Mouse (Mus musculus) heart, embryonic 16.5 days (tissue): ENCODE results near the gene Ing2. TPM values are rescaled to one million over a fixed set of nuclear protein-coding genes. Genes with fewer than 3 reads are reported as not detected.

Source experiments
- ATAC-seq: fragments of 200-750 bp; cut with Nextera tagmentation; replicated peaks from 2 replicates; pipeline ENCODE4 v1.8.0; 2017; ENCODE audit warnings: moderate number of reproducible peaks; ENCODE audit not compliant: insufficient read depth, low FRiP score; ENCODE audit errors: extremely low read depth
- H3K27ac ChIP-seq: fragments of 300-500 bp; sonication (generic); 2 replicates; pipeline ENCODE4 v1.5.1; 2014; ENCODE audit warnings: mild to moderate bottlenecking, low read length, control low read depth, moderate library complexity
- H3K27me3 ChIP-seq: fragments of 300-500 bp; sonication (generic); 2 replicates; pipeline ENCODE4 v1.6.1; 2014; ENCODE audit warnings: low read length, mixed read lengths; ENCODE audit not compliant: control insufficient read depth, insufficient read depth
- H3K36me3 ChIP-seq: fragments of 300-500 bp; sonication (generic); 2 replicates; pipeline ENCODE4 v1.6.1; 2014; ENCODE audit not compliant: control insufficient read depth, insufficient read depth
- H3K4me1 ChIP-seq: fragments of 300-500 bp; sonication (generic); 2 replicates; pipeline ENCODE4 v1.6.1; 2014; ENCODE audit warnings: low read length, mixed read lengths; ENCODE audit not compliant: control insufficient read depth, insufficient read depth
- H3K4me2 ChIP-seq: fragments of 300-500 bp; sonication (generic); 2 replicates; pipeline ENCODE4 v1.6.1; 2014; ENCODE audit warnings: low read depth, mild to moderate bottlenecking, control low read depth, low read length
- H3K4me3 ChIP-seq: fragments of 300-500 bp; sonication (generic); 2 replicates; pipeline ENCODE4 v1.5.1; 2014; ENCODE audit warnings: mild to moderate bottlenecking, control low read depth, low read length
- H3K9ac ChIP-seq: fragments of 300-500 bp; sonication (generic); 2 replicates; pipeline ENCODE4 v1.6.1; 2014; ENCODE audit warnings: low read length, control low read depth
- H3K9me3 ChIP-seq: fragments of 300-500 bp; sonication (generic); replicated peaks from 2 replicates; pipeline ENCODE4 v1.6.1; 2016; ENCODE audit warnings: low read length; ENCODE audit not compliant: control insufficient read depth
- WGBS: fragments of 180-500 bp; shearing (Covaris S2); extraction: QIAGEN DNeasy Blood & Tissue Kit; methylation state at CpG from one replicate; pipeline ENCODE4 v1.1.7; 2014; 5-methylcytosine and 5-hydroxymethylcytosine counted together
- polyA plus RNA-seq: library from polyadenylated mRNA; unstranded; fragments of >200 nt; fragmentation: Nextera tagmentation; extraction: Ambion mirVana; gene quantifications from 2 replicates; pipeline ENCODE4 v1.2.1, GENCODE M21; 2015

The Ing2 gene
- polyA plus RNA-seq, 1 experiment from 2014 or later, result 8.3 TPM

DNA sequence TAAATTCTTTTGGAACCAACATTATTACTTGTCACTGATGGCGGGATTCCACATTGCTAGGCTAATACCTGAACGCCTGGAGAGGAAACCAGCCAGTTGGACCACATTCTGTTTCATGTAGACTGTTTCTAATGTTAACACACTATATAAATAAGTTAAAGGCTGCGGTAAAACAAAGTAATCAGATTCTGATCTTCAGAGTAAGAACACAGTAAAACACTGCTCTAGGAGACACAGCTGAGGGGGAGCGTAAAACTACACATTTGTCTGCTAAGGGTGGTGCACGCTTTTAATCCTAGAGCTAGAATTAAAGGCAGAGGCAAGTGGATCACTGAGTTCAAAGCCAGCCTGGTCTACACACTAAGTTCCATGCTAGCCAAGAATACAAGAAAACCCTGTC lies 12.6 kb downstream of the Ing2 start:
- no peak for ATAC-seq
- no peaks in the 10 kb centered on the region for H3K4me1 ChIP-seq
- H3K9ac ChIP-seq, result no peak overlapping the region
- no peak overlapping the region for H3K4me2 ChIP-seq
- no peaks in the 10 kb centered on the region for H3K9me3 ChIP-seq
- no peak overlapping the region for H3K27ac ChIP-seq
- H3K27me3 ChIP-seq, result no peaks in the 10 kb centered on the region
- 92% methylated on average over 5 of the region's 5 CpGs for WGBS
- peaks cover 4% of the 10 kb centered on the region; the same call in 1 of the 2 replicates for H3K36me3 ChIP-seq
- no peak overlapping the region for H3K4me3 ChIP-seq

DNA sequence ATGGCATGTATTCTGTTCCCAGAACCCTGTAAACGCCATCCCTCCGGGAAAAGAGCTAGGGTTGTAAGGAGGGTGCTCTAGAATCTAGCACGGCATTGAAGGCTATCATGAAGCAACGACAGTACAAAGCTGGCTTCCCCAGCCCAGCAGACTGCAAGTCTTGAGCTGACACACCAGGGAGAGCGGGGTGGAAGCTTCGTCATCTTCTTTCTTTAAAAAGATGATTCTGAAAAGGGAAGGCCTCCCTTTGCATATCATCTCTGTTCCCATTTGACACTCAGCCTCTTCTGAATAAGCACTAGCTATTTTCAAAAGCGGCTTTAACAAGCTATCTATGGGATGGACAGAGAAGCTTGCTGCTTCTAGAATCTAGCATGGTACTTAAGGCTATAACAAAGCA lies 15.0 kb downstream of the Ing2 start:
- no peaks in the 10 kb centered on the region for H3K36me3 ChIP-seq
- no peak for ATAC-seq
- H3K27ac ChIP-seq, result no peak overlapping the region
- H3K9ac ChIP-seq, result no peak overlapping the region
- no peak overlapping the region for H3K4me2 ChIP-seq
- H3K4me3 ChIP-seq, result no peak overlapping the region
- WGBS, result 84% methylated on average over 7 of the region's 7 CpGs
- H3K4me1 ChIP-seq, result no peaks in the 10 kb centered on the region
- H3K27me3 ChIP-seq, result no peaks in the 10 kb centered on the region
- no peaks in the 10 kb centered on the region for H3K9me3 ChIP-seq

DNA sequence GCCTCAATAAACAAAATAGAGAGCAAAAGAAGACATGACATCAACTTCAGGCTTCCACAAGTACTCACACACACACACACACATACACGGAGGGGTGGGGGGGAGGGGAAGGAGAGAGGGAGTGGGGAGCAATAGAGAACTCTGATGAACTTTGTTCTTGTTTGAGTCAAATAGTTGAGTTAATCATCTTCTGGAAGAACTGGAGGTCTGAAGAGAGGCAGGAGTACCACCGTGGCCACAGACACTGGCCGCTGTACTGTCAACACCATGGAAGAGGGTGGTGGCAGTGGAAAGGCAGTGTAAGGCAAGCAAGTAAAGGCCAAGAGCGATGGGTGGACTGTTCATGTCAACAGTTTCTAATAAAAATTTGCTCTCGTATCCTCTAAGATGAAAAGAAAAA lies 15.9 kb downstream of the Ing2 start:
- Histone ChIP-seq H3K9me3 (no peaks in the 10 kb centered on the region), H3K4me1 (no peaks in the 10 kb centered on the region), H3K27me3 (no peaks in the 10 kb centered on the region), H3K4me2 (no peak overlapping the region), H3K27ac (no peak overlapping the region), H3K4me3 (no peak overlapping the region), H3K9ac (no peak overlapping the region), H3K36me3 (no peaks in the 10 kb centered on the region)
- WGBS, result 79% methylated on average over 5 of the region's 5 CpGs
- ATAC-seq, result no peak

DNA sequence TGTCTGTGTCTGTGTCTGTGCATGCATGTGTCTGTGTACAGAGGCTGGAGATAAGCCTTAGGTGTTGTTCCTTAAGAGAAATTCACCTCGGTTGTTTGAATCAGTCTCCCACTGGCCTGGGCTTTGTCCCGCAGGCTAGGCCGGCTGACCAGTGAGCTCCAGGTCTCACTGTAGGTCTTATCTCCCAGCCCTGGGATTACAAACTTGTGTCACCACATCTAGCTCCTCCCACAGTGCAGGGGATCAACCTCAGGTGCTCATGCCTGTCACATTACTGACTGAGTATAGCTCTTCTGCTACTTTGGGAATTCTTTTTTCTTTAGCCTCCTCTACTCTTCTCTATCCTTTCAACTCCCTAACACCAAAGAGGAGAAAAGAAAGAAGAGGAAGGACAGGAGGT lies 20.9 kb downstream of the Ing2 start:
- no peak overlapping the region for H3K4me2 ChIP-seq
- H3K9me3 ChIP-seq, result no peaks in the 10 kb centered on the region
- ATAC-seq, result no peak
- H3K4me3 ChIP-seq, result no peak overlapping the region
- no peaks in the 10 kb centered on the region for H3K36me3 ChIP-seq
- H3K27me3 ChIP-seq, result no peaks in the 10 kb centered on the region
- H3K27ac ChIP-seq, result no peak overlapping the region
- 41% methylated on average over 3 of the region's 3 CpGs for WGBS
- no peaks in the 10 kb centered on the region for H3K4me1 ChIP-seq
- no peak overlapping the region for H3K9ac ChIP-seq

DNA sequence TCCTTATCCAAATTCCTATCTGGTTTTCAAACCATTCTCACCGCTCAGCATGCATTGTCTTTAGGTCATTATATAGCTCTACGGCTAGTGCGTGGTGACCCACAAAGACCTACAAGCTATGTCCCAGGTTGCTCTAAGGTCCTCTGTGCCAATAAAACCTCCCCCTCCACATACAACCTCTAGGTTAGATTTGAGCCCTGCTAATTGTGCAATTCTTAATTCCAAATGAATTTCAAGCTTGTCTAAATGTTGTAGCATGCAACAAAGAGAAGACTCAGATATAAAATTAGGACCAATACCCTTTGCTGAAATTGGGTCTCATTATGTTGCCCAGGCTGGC lies 22.6 kb downstream of the Ing2 start:
- H3K4me1 ChIP-seq, result no peaks in the 10 kb centered on the region
- no peak for ATAC-seq
- no peak overlapping the region for H3K27ac ChIP-seq
- no peaks in the 10 kb centered on the region for H3K9me3 ChIP-seq
- H3K27me3 ChIP-seq, result no peaks in the 10 kb centered on the region
- 81% methylated on average over 3 of the region's 3 CpGs for WGBS
- H3K4me2 ChIP-seq, result no peak overlapping the region
- H3K4me3 ChIP-seq, result no peak overlapping the region
- no peak overlapping the region for H3K9ac ChIP-seq
- no peaks in the 10 kb centered on the region for H3K36me3 ChIP-seq

DNA sequence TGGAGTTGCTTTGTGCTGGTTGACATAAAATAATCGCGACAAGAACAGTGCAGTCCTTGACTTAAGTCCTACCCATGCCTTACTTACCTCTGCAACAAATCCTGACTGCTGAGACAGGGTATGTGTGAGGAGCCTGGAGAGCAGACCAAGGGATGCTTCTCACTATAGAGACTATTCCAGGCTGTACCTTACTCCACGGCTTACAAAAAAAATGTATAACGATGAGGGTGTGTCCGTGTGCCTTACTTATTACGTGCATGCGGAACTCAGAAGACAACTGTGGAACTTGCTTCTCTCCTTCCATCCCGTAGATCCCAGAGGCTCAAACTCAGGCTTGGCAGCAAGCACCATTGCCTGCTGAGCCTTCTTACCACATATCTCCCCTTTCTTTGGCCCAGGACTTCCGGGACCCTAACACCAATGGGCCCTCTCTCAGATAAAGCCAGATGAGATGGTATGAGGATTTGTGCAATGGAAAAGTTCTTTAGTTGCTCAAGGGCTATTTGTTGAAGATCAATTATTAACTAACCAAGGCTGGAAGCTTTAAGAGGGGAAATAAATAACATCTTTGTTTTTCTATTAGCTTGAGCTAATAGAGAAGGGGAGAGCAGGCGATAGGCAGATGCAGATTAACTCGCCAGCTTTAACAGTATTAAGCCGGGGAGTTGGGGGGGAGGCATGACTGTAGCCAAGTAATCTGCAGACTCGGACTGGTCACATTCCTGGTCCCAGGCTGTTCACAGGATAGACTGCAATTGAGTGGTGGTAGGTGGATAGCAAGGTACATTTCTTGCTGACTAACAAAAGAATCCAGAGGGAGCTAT lies 23.2 kb downstream of the Ing2 start:
- 76% methylated on average over 13 of the region's 13 CpGs for WGBS

DNA sequence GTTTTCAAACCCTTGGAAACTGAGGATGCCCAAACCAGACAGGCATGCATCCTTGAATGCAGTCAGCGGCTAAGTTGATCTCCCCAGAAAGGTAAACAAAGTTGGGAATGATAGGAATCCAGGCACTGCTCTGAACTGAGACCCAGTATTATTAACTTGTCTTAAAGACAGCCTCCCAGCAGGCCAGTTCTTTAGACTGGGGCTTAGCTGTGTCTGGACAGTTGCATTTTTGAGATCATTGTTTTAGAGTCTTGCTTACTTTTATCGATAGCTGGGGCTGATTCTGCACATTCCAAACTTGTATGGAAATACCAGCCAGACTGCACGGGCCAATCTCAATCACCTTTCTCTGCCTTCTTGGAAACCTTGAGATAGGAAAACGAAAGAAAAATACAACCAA lies 24.5 kb downstream of the Ing2 start:
- WGBS, result 46% methylated on average over 4 of the region's 4 CpGs
- ATAC-seq, result no peak

More for the DNA sequence above, 23.2 kb downstream of the Ing2 start:
- Histone ChIP-seq H3K9ac (no peak overlapping the region), H3K27me3 (no peaks in the 10 kb centered on the region), H3K4me1 (no peaks in the 10 kb centered on the region), H3K4me2 (no peak overlapping the region), H3K4me3 (no peak overlapping the region), H3K9me3 (no peaks in the 10 kb centered on the region), H3K27ac (no peak overlapping the region), H3K36me3 (no peaks in the 10 kb centered on the region)
- no peak for ATAC-seq

DNA sequence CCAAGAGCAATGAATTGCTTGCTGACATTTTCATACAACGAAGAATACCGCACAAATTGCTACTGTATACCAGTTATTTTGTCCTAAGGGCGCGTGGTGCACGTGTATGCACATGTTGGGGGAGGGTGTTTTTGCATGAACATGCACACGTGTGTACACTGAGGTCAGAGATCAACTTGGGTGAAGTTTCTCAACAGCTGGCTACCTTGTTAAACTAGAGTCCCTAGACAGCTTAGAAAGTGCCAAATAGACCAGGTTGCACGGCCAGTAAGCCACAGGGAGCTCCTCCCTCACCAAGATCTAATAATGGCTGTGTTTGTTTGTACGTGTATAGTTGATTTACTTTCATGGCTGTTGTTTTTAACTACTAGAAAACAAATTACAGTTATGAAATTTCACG lies 25.8 kb downstream of the Ing2 start:
- H3K9me3 ChIP-seq, result peaks cover 6% of the 10 kb centered on the region; the same call in 1 of the 2 replicates
- 81% methylated on average over 9 of the region's 9 CpGs for WGBS
- H3K36me3 ChIP-seq, result no peaks in the 10 kb centered on the region
- no peaks in the 10 kb centered on the region for H3K4me1 ChIP-seq
- H3K4me2 ChIP-seq, result no peak overlapping the region
- no peaks in the 10 kb centered on the region for H3K27me3 ChIP-seq
- no peak overlapping the region for H3K4me3 ChIP-seq
- ATAC-seq, result no peak
- no peak overlapping the region for H3K27ac ChIP-seq
- H3K9ac ChIP-seq, result no peak overlapping the region

More for the DNA sequence above, 24.5 kb downstream of the Ing2 start:
- Histone ChIP-seq H3K4me2 (no peak overlapping the region), H3K9me3 (peaks cover 6% of the 10 kb centered on the region; the same call in 1 of the 2 replicates), H3K36me3 (no peaks in the 10 kb centered on the region), H3K27me3 (no peaks in the 10 kb centered on the region), H3K9ac (no peak overlapping the region), H3K4me3 (no peak overlapping the region), H3K4me1 (no peaks in the 10 kb centered on the region), H3K27ac (no peak overlapping the region)

DNA sequence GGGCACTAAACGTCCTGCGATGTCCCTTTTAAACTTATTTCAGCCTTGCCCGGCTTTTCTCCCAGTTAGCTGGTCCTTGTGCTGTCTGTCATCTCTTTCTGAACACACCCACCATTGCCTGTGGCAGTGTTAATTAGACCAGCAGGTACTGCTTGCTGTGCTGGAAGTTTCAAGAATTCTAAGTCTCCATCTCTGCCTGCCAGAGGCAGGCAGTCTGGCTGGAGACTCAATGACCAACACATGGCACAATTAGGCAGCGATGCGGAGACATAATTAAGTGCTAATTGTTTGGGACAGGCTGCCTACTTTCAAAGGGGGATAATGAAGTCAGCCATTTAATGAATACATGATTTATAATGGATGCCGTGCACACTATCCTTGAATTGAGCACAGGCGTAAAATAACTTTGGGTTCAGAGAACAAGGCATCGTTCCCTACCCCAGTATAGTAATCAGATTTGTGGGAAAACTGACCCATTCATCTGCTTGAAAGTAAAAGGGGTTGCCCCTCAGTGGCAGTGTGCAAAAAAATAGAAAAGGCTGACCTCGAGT lies 32.8 kb downstream of the Ing2 start:
- ATAC-seq, result no peak
- Histone ChIP-seq H3K27me3 (no peaks in the 10 kb centered on the region), H3K9ac (no peak overlapping the region), H3K4me3 (no peak overlapping the region), H3K36me3 (no peaks in the 10 kb centered on the region), H3K4me1 (no peaks in the 10 kb centered on the region), H3K27ac (no peak overlapping the region), H3K4me2 (no peak overlapping the region), H3K9me3 (peaks cover 20% of the 10 kb centered on the region)
- WGBS, result 84% methylated on average over 9 of the region's 9 CpGs
